Mouse (Mus musculus): Measurements from ENCODE around the gene Adamts15. TPM values are rescaled to one million over a fixed set of nuclear protein-coding genes. Genes with fewer than 3 reads are reported as not detected.

The Adamts15 gene
- total RNA-seq, 4 experiments from 2014 or later: 4.6 to 7.1 (median 5.9) TPM

DNA sequence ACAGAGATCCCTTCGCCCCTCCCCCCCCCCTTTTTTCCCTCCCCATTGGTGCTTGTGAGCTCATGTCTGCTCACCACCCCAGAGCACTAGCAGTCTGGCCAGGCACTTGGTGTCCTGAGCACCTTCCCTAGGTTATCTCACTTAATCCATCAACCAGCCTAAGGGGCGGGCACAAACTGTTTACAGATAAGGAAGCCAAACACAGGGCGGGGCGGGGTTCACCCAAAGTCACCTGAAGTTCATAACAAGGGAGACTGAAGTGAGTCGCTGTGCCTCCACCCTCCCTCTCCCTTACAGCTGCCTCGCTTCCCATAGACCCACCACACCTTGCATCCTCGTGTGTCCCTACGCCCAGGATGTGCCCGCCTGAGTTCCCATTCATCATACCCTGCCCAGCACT is 41.7 kb downstream of the Adamts15 start:
- no peak for DNase-seq (ENCODE audit: low spot score)

DNA sequence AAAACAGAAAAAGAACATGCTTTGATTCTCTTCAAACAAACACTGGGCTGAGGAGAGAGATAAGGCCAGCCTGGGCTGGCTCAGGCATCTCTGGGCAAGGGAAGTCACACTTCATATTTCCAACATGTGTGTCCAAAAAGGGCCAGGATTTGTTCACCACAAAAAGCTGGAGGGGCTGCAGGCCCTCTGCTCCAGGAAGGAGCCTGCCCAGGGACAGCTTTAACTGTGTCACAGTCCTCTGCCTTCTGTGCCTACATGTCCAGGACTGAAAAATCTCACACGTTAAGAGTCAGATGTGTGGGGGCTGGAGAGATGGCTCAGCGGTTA is 42.3 kb downstream of the Adamts15 start:
- no peak for DNase-seq (ENCODE audit: low spot score)

DNA sequence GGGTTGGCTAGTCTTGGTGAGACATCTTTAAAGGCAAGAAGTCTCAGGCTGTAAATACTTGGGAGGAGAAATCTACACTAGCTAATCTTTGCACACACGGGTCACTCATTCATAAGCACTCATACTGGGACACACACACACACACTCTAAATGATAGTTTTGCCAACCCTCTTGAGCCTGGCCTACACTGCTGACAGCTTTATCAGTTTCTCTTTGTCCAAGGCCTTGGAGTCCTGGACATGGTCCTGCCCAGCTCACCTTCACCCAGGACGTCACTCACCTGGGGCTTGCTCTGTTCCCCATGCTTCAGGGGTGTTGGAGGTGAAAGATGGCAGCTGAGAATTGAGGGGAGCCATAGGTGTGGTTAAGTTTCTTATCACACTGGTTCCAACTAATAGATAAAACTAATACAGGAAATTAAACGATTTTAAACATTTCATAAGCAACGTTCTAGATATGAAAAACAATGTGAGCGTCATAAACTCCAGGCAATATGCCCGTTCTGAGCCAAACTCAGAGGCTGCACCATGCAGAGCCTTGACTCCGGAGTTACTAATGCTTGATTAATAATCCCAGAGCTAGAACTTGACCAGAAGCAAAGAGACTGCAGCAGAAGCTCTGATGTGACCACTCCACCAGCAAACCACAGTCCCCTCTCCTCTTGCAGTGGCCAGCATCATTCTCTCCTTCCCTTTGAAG is 42.9 kb downstream of the Adamts15 start:
- peak; percentile 14 for DNase-seq (ENCODE audit: low spot score)

DNA sequence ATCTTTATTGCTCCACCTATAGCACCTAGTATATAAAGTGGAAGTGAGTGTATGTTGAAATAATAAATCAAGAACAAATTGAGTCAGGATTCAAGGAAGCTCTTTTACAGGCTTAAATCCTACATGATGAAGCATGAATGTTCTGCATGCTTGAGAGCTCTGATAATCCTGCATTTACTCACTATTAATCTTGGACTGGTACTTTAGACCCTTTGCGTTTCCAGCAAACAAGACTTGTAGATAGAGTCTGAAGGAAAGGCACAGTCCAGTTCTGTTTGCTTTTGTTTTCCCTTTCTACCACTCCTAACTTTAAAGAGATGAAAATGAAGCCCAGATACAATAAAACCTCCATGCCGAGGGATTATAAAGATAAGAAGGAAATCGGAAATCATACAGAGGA is 45.7 kb downstream of the Adamts15 start:
- no peak for DNase-seq (ENCODE audit: low spot score)

DNA sequence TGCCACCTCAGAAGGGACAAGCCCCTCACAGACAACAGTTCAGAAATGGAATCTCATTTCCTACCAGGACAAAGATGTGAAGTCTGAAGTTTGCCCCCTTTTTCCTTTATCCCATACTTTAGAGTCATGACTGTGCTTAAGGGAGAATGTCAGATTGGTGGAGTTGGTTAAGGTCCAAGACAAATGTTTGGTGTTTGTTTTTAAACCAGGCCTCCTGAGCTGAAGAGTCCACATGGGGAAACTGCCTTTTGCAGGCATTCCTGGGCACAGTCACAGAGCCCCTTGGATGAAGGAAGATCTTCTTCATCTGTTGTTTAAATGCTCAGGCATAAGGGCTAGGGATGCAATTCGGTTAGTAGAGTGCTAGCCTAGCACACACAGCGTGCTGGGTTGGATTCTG is 66.4 kb downstream of the Adamts15 start:
- no peak for DNase-seq (ENCODE audit: low spot score)

DNA sequence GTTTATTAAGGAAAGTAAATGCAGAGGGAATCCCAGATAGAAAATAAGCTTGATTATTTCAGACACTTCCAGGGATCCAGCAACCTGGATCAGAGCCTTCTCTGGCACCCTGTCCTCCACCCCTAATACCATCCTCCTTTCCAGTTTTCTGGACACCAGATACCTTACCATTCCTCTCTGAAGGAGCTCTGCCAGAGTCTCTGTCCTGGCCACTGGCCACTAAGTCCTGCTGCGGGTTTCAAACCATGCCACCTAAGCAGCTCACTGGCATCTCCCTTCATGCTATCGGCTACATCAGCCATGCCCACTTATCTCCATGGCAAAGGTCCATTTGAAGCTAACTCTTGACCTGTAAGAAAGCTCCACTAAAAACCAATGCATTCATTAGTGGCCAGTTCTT is 70.4 kb downstream of the Adamts15 start:
- DNase-seq (ENCODE audit: low spot score): no peak

DNA sequence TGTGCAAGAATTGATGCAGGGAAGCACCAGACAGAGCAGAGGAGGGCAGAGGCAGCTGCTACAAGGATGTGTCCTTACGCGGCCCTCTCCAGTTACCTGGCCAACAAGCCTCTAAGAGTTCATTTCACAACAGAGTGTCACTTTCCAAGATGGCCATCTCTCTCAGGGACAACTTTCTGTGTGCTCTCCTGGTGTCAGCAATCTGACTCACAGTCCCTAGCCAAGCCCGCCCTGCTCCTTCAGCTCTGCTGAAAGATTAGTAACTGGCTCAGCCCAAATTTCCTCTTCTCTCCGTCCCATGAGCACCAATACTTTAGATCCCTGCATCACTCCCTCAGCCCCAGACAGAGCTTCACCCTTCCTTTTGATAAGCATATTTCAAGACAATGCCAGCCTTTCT is 72.3 kb downstream of the Adamts15 start:
- DNase-seq (ENCODE audit: low spot score): no peak

DNA sequence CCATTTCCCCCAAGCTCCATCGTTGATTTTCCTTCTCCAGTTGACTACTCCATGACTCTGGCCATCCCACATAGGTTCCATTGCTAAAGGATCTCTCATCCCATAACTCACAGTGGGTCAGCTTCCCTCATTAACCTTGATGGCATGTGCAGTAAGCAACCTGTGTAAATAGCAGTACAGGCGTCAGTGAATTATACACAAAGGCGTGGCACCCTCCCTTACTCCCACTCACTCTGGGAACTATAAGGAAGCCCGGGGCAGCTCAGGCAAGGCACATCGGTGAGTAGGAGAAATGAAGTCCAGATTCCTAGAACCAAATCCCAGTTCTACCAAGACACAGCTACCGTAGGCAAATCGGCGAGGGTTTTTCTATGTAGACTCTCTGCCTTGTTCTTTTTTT is 72.8 kb downstream of the Adamts15 start:
- no peak for DNase-seq (ENCODE audit: low spot score)

Other genes with a start within 250 kb of the Adamts15 start
- 1 to 10 TPM; 2.2 to 3.3 (median 2.9) TPM for gene Adamts8, start 20.1 kb upstream of the Adamts15 start, total RNA-seq (2022)
- 10 to 100 TPM; 28.6 to 36.1 (median 35.0) TPM for gene Zbtb44, start 108.2 kb upstream of the Adamts15 start, total RNA-seq (2022)
- under 1 TPM; 0.12 to 0.66 (median 0.22) TPM for gene St14, start 209.4 kb upstream of the Adamts15 start, total RNA-seq (2022)